Mouse (Mus musculus) liver, embryonic 15.5 days (tissue): Measurements from ENCODE around the gene 5430427O19Rik. TPM values are rescaled to one million over a fixed set of nuclear protein-coding genes. Genes with fewer than 3 reads are reported as not detected.

Experiments
- ATAC-seq: fragments of 200-750 bp; cut with Nextera tagmentation; 2 replicates; pipeline ENCODE4 v1.8.0; 2017; ENCODE audit warnings: moderate number of reproducible peaks, mild to moderate bottlenecking, moderate library complexity; ENCODE audit not compliant: insufficient read depth
- H3K27ac ChIP-seq: fragments of 300-500 bp; sonication (generic); replicated peaks from 2 replicates; pipeline ENCODE4 v1.5.1; 2015; ENCODE audit warnings: mild to moderate bottlenecking, inconsistent platforms
- H3K27me3 ChIP-seq: fragments of 300-500 bp; sonication (generic); 2 replicates; pipeline ENCODE4 v1.6.1; 2015; ENCODE audit warnings: mild to moderate bottlenecking, inconsistent platforms
- H3K36me3 ChIP-seq: fragments of 300-500 bp; sonication (generic); replicated peaks from 2 replicates; pipeline ENCODE4 v1.6.1; 2015; ENCODE audit warnings: moderate library complexity, mild to moderate bottlenecking, inconsistent platforms
- H3K4me1 ChIP-seq: fragments of 300-500 bp; sonication (generic); replicated peaks from 2 replicates; pipeline ENCODE4 v1.6.1; 2015; ENCODE audit warnings: inconsistent platforms
- H3K4me2 ChIP-seq: fragments of 300-500 bp; sonication (generic); 2 replicates; pipeline ENCODE4 v1.6.1; 2015; ENCODE audit warnings: moderate library complexity, mild to moderate bottlenecking, inconsistent platforms
- H3K4me3 ChIP-seq: fragments of 300-500 bp; sonication (generic); replicated peaks from 2 replicates; pipeline ENCODE4 v1.5.1; 2015; ENCODE audit warnings: mild to moderate bottlenecking, inconsistent platforms
- H3K9ac ChIP-seq: fragments of 300-500 bp; sonication (generic); 2 replicates; pipeline ENCODE4 v1.6.1; 2015; ENCODE audit warnings: moderate library complexity, mild to moderate bottlenecking, inconsistent platforms
- H3K9me3 ChIP-seq: fragments of 300-500 bp; sonication (generic); replicated peaks from 2 replicates; pipeline ENCODE4 v1.6.1; 2016; ENCODE audit warnings: inconsistent platforms
- WGBS: fragments of 180-500 bp; shearing (Covaris S2); methylation state at CpG from one replicate; pipeline ENCODE4 v1.1.7; 2015; ENCODE audit warnings: mixed read lengths; ENCODE audit not compliant: insufficient replicate concordance; 5-methylcytosine and 5-hydroxymethylcytosine counted together
- polyA plus RNA-seq: library from polyadenylated mRNA; unstranded; fragments of >200 nt; fragmentation: Nextera tagmentation; extraction: Ambion mirVana; gene quantifications from 2 replicates; pipeline ENCODE4 v1.2.1, GENCODE M21; 2015

Gene 5430427O19Rik
- polyA plus RNA-seq, result 0.40 and 0.44 TPM in 2 replicates

DNA sequence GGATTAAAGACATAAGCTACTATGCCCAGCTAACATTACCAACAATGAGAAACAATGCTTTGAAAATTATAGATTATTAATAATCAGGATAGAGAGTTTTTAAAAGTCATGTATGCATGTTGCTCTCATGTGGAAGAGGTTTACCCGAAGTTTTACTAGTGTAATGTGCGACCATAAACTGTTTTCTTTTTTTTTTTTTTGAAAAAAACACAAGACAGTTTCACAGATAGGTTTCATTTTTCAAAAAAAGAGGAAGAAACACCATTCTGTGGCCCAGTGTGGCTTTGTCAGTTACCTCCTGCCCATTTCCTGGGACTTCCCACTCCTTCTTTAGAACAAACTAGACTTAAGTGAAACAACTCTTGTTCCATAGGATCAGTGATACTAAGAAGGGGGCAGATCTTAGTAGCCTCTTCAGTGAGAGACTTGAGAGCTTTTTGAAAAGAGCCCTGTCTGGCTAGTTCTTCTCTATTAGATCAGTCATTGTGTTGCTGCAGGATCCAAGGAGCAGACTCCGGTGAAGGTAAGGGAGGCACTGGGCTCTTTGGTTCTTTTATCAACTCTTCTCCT lies at the start of gene 5430427O19Rik:
Gene 5430427O19Rik, plus strand, starts transcription at position 441 of the 570 bp plus-strand sequence.
- Histone ChIP-seq H3K4me2 (no peak within 1 kb of the TSS), H3K9me3 (no peaks in the 10 kb centered on the region), H3K9ac (no peak within 1 kb of the TSS), H3K4me3 (no peak within 1 kb of the TSS), H3K27ac (no peak within 1 kb of the TSS), H3K27me3 (no peaks in the 10 kb centered on the region), H3K36me3 (no peaks in the 10 kb centered on the region), H3K4me1 (no peaks in the 10 kb centered on the region)
- ATAC-seq, result no peak
- 20% methylated on average over 3 of the region's 3 CpGs for WGBS

GRCm38 (mm10) chrX:85827719-85828453 lies 42.3 kb upstream of the 5430427O19Rik start:
- WGBS, result 64% methylated on average over 3 of the region's 3 CpGs
- no peak overlapping the region for H3K27ac ChIP-seq
- H3K27me3 ChIP-seq, result no peaks in the 10 kb centered on the region
- H3K4me2 ChIP-seq, result no peak overlapping the region
- H3K36me3 ChIP-seq, result no peaks in the 10 kb centered on the region
- H3K4me1 ChIP-seq, result no peaks in the 10 kb centered on the region
- H3K9me3 ChIP-seq, result no peaks in the 10 kb centered on the region
- H3K9ac ChIP-seq, result no peak overlapping the region
- no peak for ATAC-seq
- H3K4me3 ChIP-seq, result no peak overlapping the region

DNA sequence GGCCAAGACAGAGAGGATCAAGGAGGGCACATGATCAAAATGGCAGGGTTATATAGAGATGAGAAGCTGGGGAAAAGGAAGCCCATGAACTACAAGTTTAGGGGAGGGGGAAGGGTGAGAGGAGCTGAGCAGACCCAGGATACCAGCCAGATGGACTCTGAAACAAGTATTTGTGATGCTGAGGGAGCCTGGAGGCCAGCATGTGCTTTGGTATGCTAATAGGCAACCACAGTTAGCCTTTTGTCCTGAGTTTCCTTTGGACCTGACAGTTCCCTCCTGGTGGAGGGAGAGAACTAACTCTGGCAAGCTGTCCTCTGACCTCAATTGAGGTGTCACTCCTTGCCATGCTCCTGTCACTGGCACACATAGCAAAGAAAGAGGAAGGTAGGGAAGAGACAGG lies 41.2 kb upstream of the 5430427O19Rik start:
- Histone ChIP-seq H3K4me2 (no peak overlapping the region), H3K36me3 (no peaks in the 10 kb centered on the region), H3K27me3 (no peaks in the 10 kb centered on the region), H3K9me3 (no peaks in the 10 kb centered on the region), H3K4me1 (no peaks in the 10 kb centered on the region), H3K4me3 (no peak overlapping the region), H3K27ac (no peak overlapping the region), H3K9ac (no peak overlapping the region)
- ATAC-seq, result no peak

GRCm38 (mm10) chrX:85839174-85839573 lies 31.0 kb upstream of the 5430427O19Rik start:
- no peak overlapping the region for H3K27ac ChIP-seq
- no peak for ATAC-seq
- H3K27me3 ChIP-seq, result no peaks in the 10 kb centered on the region
- H3K9ac ChIP-seq, result no peak overlapping the region
- no peaks in the 10 kb centered on the region for H3K36me3 ChIP-seq
- no peaks in the 10 kb centered on the region for H3K4me1 ChIP-seq
- no peak overlapping the region for H3K4me3 ChIP-seq
- no peaks in the 10 kb centered on the region for H3K9me3 ChIP-seq
- no peak overlapping the region for H3K4me2 ChIP-seq

DNA sequence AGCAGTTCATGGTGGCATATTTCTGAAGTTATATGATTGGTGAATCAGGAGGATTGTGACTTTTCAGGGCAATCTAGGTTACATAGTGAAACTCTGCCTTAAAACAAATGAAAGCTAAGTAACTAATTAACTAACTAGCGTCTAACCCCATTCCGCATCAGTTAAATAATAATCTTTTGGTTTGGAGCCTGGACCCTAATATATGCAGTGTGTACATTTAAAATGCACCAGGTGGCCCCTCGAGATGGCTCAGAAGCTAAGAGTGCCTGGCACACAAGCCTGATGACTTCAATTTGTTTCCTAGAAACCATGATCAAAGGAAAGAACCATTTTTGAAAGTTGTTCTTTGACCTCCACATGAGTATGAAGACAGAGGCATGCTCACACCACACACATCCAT lies 14.2 kb upstream of the 5430427O19Rik start:
- no peak overlapping the region for H3K4me3 ChIP-seq
- H3K36me3 ChIP-seq, result no peaks in the 10 kb centered on the region
- no peak overlapping the region for H3K9ac ChIP-seq
- 54% methylated on average over 3 of the region's 3 CpGs for WGBS
- H3K9me3 ChIP-seq, result no peaks in the 10 kb centered on the region
- H3K27me3 ChIP-seq, result no peaks in the 10 kb centered on the region
- ATAC-seq, result no peak
- H3K27ac ChIP-seq, result no peak overlapping the region
- no peak overlapping the region for H3K4me2 ChIP-seq
- H3K4me1 ChIP-seq, result no peaks in the 10 kb centered on the region

DNA sequence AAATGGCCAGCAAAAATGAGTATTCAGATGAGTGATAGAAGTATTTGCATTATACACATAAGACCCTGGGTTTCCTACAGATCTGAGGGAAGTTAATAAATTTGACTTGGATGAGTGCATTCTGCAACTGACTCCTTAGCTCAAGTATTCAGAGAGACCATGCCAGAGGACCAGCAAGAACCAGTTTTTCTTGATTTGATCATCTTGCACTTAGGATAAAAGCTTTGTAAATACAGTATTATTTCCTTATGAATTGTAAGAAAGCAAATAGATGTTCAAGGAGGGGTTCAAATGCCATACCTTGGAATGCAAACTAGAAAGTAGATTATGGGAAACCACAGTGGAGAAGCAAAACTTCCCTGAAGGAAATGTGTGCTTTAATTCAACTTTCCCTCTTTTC lies 13.0 kb upstream of the 5430427O19Rik start:
- Histone ChIP-seq H3K36me3 (no peaks in the 10 kb centered on the region), H3K9me3 (no peaks in the 10 kb centered on the region), H3K4me1 (no peaks in the 10 kb centered on the region), H3K9ac (no peak overlapping the region), H3K27me3 (no peaks in the 10 kb centered on the region), H3K27ac (no peak overlapping the region), H3K4me2 (no peak overlapping the region), H3K4me3 (no peak overlapping the region)
- no peak for ATAC-seq

GRCm38 (mm10) chrX:85868079-85868478 lies 2.1 kb upstream of the 5430427O19Rik start:
- Histone ChIP-seq H3K36me3 (no peaks in the 10 kb centered on the region), H3K9ac (no peak overlapping the region), H3K4me2 (no peak overlapping the region), H3K4me3 (no peak overlapping the region), H3K27me3 (no peaks in the 10 kb centered on the region), H3K27ac (no peak overlapping the region), H3K4me1 (no peaks in the 10 kb centered on the region), H3K9me3 (no peaks in the 10 kb centered on the region)
- ATAC-seq, result no peak
- 11% methylated on average over 3 of the region's 3 CpGs for WGBS

DNA sequence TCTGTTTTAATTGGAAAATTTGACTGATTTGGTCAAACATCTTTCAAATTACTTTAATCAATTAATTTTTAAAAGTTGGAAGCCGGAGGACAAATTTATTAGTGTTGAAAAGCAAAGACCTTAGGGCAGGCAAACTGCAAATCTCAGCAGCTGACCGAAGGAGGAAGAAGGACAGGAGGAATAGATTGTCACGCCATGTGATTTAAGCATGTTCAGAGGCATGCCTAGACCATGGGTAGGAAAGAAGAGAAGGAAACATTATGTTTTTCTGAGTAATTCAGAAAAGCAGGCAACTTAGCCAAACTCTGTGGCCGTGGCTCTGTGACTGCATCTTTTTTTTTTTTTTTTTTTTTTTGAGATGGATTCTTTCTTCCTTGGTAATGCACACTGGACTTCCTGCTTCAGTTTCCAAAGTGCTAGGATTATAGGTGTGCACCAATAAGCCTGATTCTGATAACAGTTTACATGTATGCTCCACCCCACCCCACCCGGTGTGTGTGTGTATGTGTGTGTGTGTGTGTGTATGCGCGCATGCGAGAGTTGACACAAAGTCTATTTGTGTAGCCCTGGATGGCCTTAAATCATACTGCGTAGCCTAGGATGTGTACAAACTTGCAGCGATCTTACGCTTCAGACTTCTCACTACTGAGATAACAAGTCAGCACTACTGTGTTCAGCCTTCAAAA lies 1.4 kb downstream of the 5430427O19Rik start:
- Histone ChIP-seq H3K27me3 (no peaks in the 10 kb centered on the region), H3K4me3 (no peak overlapping the region), H3K4me2 (no peak overlapping the region), H3K9me3 (no peaks in the 10 kb centered on the region), H3K9ac (no peak overlapping the region), H3K36me3 (no peaks in the 10 kb centered on the region), H3K27ac (no peak overlapping the region), H3K4me1 (no peaks in the 10 kb centered on the region)
- no peak for ATAC-seq
- WGBS, result 67% methylated on average over 11 of the region's 11 CpGs

DNA sequence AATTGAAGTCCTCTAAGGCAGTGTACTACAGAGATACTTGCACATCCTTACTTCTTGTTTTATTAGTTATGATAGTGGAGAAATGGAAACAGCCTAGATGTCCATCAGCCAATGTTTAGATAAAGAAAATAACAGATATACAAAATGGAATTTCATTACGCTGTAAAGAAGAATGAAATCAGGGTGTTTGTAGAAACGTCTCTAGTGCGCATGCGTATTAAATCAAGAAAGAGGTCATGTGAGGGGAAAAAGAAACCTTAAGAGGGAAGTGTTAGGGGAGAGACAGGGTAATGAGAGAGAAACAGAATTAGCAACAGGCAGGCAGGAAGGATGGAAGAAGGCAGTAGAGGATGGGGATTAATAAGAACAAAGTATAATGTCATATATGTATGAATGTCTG lies 4.2 kb downstream of the 5430427O19Rik start:
- Histone ChIP-seq H3K4me2 (no peak overlapping the region), H3K4me1 (no peaks in the 10 kb centered on the region), H3K27me3 (no peaks in the 10 kb centered on the region), H3K4me3 (no peak overlapping the region), H3K27ac (no peak overlapping the region), H3K9ac (no peak overlapping the region), H3K36me3 (no peaks in the 10 kb centered on the region), H3K9me3 (no peaks in the 10 kb centered on the region)
- no peak for ATAC-seq
- WGBS, result 78% methylated on average over 4 of the region's 4 CpGs

DNA sequence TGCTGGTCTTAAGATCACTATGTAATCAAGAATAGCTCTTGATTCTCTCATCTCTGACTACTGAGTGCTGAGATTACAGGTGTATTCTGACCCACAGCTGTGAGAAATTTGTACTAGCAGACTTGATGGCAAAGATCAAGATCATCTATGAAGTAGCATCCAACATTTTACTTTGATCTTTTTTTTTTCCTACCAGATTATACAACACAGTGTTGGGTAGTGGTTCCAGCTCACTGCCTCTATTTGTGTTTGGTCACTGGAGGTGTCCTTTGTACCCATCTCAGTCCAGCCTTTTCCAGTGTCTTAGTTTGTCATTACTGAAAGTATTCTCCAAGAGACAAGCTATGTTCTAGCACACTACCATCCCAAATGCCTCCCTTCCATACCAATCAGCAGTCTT lies 5.8 kb downstream of the 5430427O19Rik start:
- no peak for ATAC-seq
- no peaks in the 10 kb centered on the region for H3K9me3 ChIP-seq
- no peak overlapping the region for H3K4me3 ChIP-seq
- H3K27ac ChIP-seq, result no peak overlapping the region
- H3K4me2 ChIP-seq, result no peak overlapping the region
- no peaks in the 10 kb centered on the region for H3K36me3 ChIP-seq
- no peaks in the 10 kb centered on the region for H3K4me1 ChIP-seq
- H3K27me3 ChIP-seq, result no peaks in the 10 kb centered on the region
- H3K9ac ChIP-seq, result no peak overlapping the region

- Histone ChIP-seq H3K27ac (no peak overlapping the region), H3K4me3 (no peak overlapping the region), H3K36me3 (no peaks in the 10 kb centered on the region), H3K9me3 (no peaks in the 10 kb centered on the region), H3K4me1 (no peaks in the 10 kb centered on the region), H3K27me3 (no peaks in the 10 kb centered on the region), H3K4me2 (no peak overlapping the region), H3K9ac (no peak overlapping the region)
- ATAC-seq, result no peak; the same call in 1 of the 2 replicates
- WGBS, result 64% methylated on average over 2 of the region's 2 CpGs
Measured at GRCm38 (mm10) chrX:85877747-85878146, 7.6 kb downstream of the 5430427O19Rik start.

GRCm38 (mm10) chrX:85878293-85878692 lies 8.1 kb downstream of the 5430427O19Rik start:
- Histone ChIP-seq H3K4me1 (no peaks in the 10 kb centered on the region), H3K9me3 (no peaks in the 10 kb centered on the region), H3K27ac (no peak overlapping the region), H3K9ac (no peak overlapping the region), H3K27me3 (no peaks in the 10 kb centered on the region), H3K4me3 (no peak overlapping the region), H3K4me2 (no peak overlapping the region), H3K36me3 (no peaks in the 10 kb centered on the region)
- ATAC-seq, result 0 out of 2 replicates have a peak, but pooled peaks have one; percentile 15
